Comparison of ENCODE assay signal across 11 mouse cellular contexts in the genomic region with DNA sequence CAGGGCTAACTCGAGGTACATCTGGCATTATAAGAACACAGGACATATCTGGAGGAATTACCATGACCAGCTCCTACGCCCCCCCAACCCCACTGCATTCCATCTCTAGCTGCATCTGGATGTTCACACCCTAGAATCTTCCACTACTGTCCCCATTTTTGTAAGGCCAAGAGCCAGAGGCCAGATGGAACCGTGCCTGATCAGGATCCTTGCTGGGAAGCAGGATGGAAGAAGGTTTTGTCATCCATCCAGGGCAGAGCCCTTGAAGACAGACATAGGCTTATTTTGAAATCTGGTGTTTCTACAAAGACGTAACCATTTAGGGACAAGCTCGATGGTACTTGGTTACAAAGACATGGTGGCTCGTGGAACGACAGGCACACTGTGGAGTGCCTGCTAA.
"Had no signal": no experiment of that assay in that cellular context is flagged by ENCODE, and none has a peak within 500 bp of the region (broad histone marks: within the 10 kb centered on the region; RNA-seq: fewer than 3 reads in every experiment).

No protein-coding gene starts in this region.

- H3K36me3 ChIP-seq: midbrain, embryonic 13.5 days; stomach, embryonic 15.5 days had no signal

- H3K4me2 ChIP-seq: limb, embryonic 12.5 days; midbrain, embryonic 13.5 days; stomach, embryonic 15.5 days had no signal

- H3K9ac ChIP-seq: limb, embryonic 12.5 days; liver, embryonic 14.5 days; midbrain, embryonic 13.5 days; stomach, embryonic 15.5 days had no signal

- H3K4me3 ChIP-seq: limb, embryonic 12.5 days; midbrain, embryonic 13.5 days; stomach, embryonic 15.5 days had no signal

- DNase-seq: kidney, postnatal 36 days; layer of hippocampus, adult 9-11 months; layer of hippocampus, postnatal 36 days; liver; lung, adult 18-20 months; right cerebral cortex, postnatal 14 days; thymus, postnatal 4 days had no signal

- H3K9me3 ChIP-seq: limb, embryonic 12.5 days; midbrain, embryonic 13.5 days; stomach, embryonic 15.5 days had no signal

- ATAC-seq: midbrain, embryonic 13.5 days had no signal

- H3K27ac ChIP-seq: limb, embryonic 12.5 days; liver, embryonic 14.5 days; midbrain, embryonic 13.5 days; stomach, embryonic 15.5 days had no signal

- H3K27me3 ChIP-seq: limb, embryonic 12.5 days; midbrain, embryonic 13.5 days; stomach, embryonic 15.5 days had no signal
